Mouse (Mus musculus): Measurements from ENCODE around the gene Vmn1r143. TPM values are rescaled to one million over a fixed set of nuclear protein-coding genes. Genes with fewer than 3 reads are reported as not detected.
"Not testable (repeated sequence)": the region's sequence is repeated elsewhere in the genome, so short reads cannot be mapped to it uniquely, and the experiment has no call there.

Gene Vmn1r143
- total RNA-seq (2015; ENCODE audit: low replicate concordance) (not detected in 2 replicates), total RNA-seq (2017; ENCODE audit: low replicate concordance) (not detected in 2 replicates)

GRCm38 (mm10) chr7:22189077-22189476 lies at the start of gene Vmn1r143:
Vmn1r143 (plus strand) TSS chr7:22189377.
- ATAC-seq (replicated peaks; ENCODE audit: low FRiP score, poor library complexity, severe bottlenecking) = not testable (repeated sequence)

- ATAC-seq (replicated peaks; ENCODE audit: low FRiP score, poor library complexity, severe bottlenecking) = not testable (repeated sequence)
These were observed 25.2 kb upstream of the Vmn1r143 start, which contains the start of gene Vmn1r142 for GRCm38 (mm10) chr7:22163935-22164334. Vmn1r142 (minus strand) TSS chr7:22164035.

DNA sequence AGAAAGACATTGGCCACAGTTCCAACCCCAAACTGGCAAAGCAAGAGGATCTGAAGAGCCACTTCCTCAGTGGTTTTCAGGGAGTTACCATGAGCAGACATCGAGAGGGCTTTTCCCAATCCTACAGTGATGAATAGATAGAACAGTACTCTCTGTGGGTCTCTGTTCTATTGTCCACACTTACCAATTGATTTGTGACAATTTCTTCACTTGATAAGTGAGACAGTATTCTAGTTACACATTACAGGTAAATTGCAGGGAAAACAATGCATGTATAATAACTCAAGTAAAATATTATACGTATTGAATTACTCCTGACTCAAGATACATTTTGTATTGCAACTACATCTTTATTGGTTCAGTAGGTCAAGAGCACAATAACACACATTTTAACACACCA lies 12.0 kb downstream of the Vmn1r143 start, which contains the start of gene Gm8653:
Gene Gm8653 (minus strand): TSS at position 101 of the 400 bp plus-strand sequence.
- not testable (repeated sequence) for ATAC-seq (replicated peaks; ENCODE audit: low FRiP score, poor library complexity, severe bottlenecking)

DNA sequence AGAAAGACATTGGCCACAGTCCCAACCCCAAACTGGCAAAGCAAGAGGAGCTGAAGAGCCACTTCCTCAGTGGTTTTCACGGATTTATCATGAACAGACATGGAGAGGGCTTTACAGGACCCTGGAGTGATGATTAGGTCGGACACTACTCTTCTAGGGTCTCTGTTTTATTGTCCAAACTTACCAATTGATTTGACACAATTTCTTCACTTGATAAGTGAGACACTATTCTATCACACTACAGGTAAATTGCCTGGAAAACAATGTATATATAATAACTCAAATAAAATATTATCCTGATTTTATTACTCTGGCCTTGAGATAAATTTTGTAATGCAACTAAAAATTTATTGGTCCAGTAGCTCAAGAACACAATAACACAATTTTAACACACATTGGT lies 40.2 kb downstream of the Vmn1r143 start, which contains the start of gene Gm8453:
Gene Gm8453 (minus strand): TSS at position 101 of the 400 bp plus-strand sequence.
- not testable (repeated sequence) for ATAC-seq (replicated peaks; ENCODE audit: low FRiP score, poor library complexity, severe bottlenecking)

Other genes starting within 250 kb of the Vmn1r143 start
- gene Vmn1r137, start 194.8 kb upstream of the Vmn1r143 start, total RNA-seq (2015; ENCODE audit: low replicate concordance) = not detected in 2 replicates
- gene Vmn1r137, start 194.8 kb upstream of the Vmn1r143 start, total RNA-seq (2017; ENCODE audit: low replicate concordance) = not detected in 2 replicates
- not detected in 2 replicates for gene Vmn1r138, start 160.5 kb upstream of the Vmn1r143 start, total RNA-seq (2015; ENCODE audit: low replicate concordance)
- not detected in 2 replicates for gene Vmn1r138, start 160.5 kb upstream of the Vmn1r143 start, total RNA-seq (2017; ENCODE audit: low replicate concordance)
- gene Gm6176, start 133.1 kb upstream of the Vmn1r143 start, total RNA-seq (2015; ENCODE audit: low replicate concordance) = not detected in 2 replicates
- gene Gm6176, start 133.1 kb upstream of the Vmn1r143 start, total RNA-seq (2017; ENCODE audit: low replicate concordance) = not detected in 2 replicates
- not detected in 2 replicates for gene Vmn1r139, start 120.3 kb upstream of the Vmn1r143 start, total RNA-seq (2015; ENCODE audit: low replicate concordance)
- gene Vmn1r139, start 120.3 kb upstream of the Vmn1r143 start, total RNA-seq (2017; ENCODE audit: low replicate concordance) = not detected in 2 replicates
- gene Gm16451, start 71.1 kb upstream of the Vmn1r143 start, total RNA-seq (2015; ENCODE audit: low replicate concordance) = not detected in 2 replicates
- not detected in 2 replicates for gene Gm16451, start 71.1 kb upstream of the Vmn1r143 start, total RNA-seq (2017; ENCODE audit: low replicate concordance)
- gene Gm10666, start 54.6 kb upstream of the Vmn1r143 start, total RNA-seq (2015; ENCODE audit: low replicate concordance) = not detected in 2 replicates
- not detected in 2 replicates for gene Gm10666, start 54.6 kb upstream of the Vmn1r143 start, total RNA-seq (2017; ENCODE audit: low replicate concordance)
- gene Vmn1r142, start 25.3 kb upstream of the Vmn1r143 start, total RNA-seq (2015; ENCODE audit: low replicate concordance) = not detected in 2 replicates
- not detected in 2 replicates for gene Vmn1r142, start 25.3 kb upstream of the Vmn1r143 start, total RNA-seq (2017; ENCODE audit: low replicate concordance)
- gene Gm8653, start 11.9 kb downstream of the Vmn1r143 start, total RNA-seq (2015; ENCODE audit: low replicate concordance) = not detected in 2 replicates
- not detected in 2 replicates for gene Gm8653, start 11.9 kb downstream of the Vmn1r143 start, total RNA-seq (2017; ENCODE audit: low replicate concordance)
- gene Gm8453, start 40.1 kb downstream of the Vmn1r143 start, total RNA-seq (2015; ENCODE audit: low replicate concordance) = not detected in 2 replicates
- not detected in 2 replicates for gene Gm8453, start 40.1 kb downstream of the Vmn1r143 start, total RNA-seq (2017; ENCODE audit: low replicate concordance)
- gene Gm4187, start 140.3 kb downstream of the Vmn1r143 start, total RNA-seq (2015; ENCODE audit: low replicate concordance) = not detected in 2 replicates
- gene Gm4187, start 140.3 kb downstream of the Vmn1r143 start, total RNA-seq (2017; ENCODE audit: low replicate concordance) = not detected in 2 replicates
- not detected in 2 replicates for gene Gm8660, start 181.7 kb downstream of the Vmn1r143 start, total RNA-seq (2015; ENCODE audit: low replicate concordance)
- gene Gm8660, start 181.7 kb downstream of the Vmn1r143 start, total RNA-seq (2017; ENCODE audit: low replicate concordance) = not detected in 2 replicates
- gene Vmn1r148, start 224.2 kb downstream of the Vmn1r143 start, total RNA-seq (2015; ENCODE audit: low replicate concordance) = not detected in 2 replicates
- not detected in 2 replicates for gene Vmn1r148, start 224.2 kb downstream of the Vmn1r143 start, total RNA-seq (2017; ENCODE audit: low replicate concordance)
- gene Vmn1r149, start 248.9 kb downstream of the Vmn1r143 start, total RNA-seq (2015; ENCODE audit: low replicate concordance) = not detected in 2 replicates
- not detected in 2 replicates for gene Vmn1r149, start 248.9 kb downstream of the Vmn1r143 start, total RNA-seq (2017; ENCODE audit: low replicate concordance)